Mouse (Mus musculus) neutrophil, adult 5-6 weeks (primary cell): ENCODE results near the gene Ankrd40. TPM values are rescaled to one million over a fixed set of nuclear protein-coding genes. Genes with fewer than 3 reads are reported as not detected.

Experiments
- ATAC-seq: fragments of 151-379, 151-347 bp; 2 replicates; pipeline ENCODE4 v1.8.0; 2017; ENCODE audit warnings: mild to moderate bottlenecking, moderate TSS enrichment; ENCODE audit not compliant: insufficient number of reproducible peaks, poor library complexity, low FRiP score, severe bottlenecking; ENCODE audit errors: extremely low read depth
- total RNA-seq: library from RNA; stranded (forward); fragments of 200-1000 nt; gene quantifications from 2 replicates; pipeline ENCODE4 v1.2.3, GENCODE M21; 2017

Ankrd40 gene
- total RNA-seq, 1 experiment from 2014 or later, result 68.3 TPM

- no peak for ATAC-seq
Observed at GRCm38 (mm10) chr11:94346611-94347010, 18.8 kb downstream of the Ankrd40 start.

- ATAC-seq, result no peak
Observed at GRCm38 (mm10) chr11:94347063-94347575, 19.3 kb downstream of the Ankrd40 start.

- ATAC-seq, result no peak
Observed at GRCm38 (mm10) chr11:94349839-94350238, 22.0 kb downstream of the Ankrd40 start.

GRCm38 (mm10) chr11:94350337-94350736 lies 22.5 kb downstream of the Ankrd40 start:
- no peak for ATAC-seq

GRCm38 (mm10) chr11:94351094-94351493 lies 23.3 kb downstream of the Ankrd40 start:
- no peak for ATAC-seq

GRCm38 (mm10) chr11:94355521-94356217 lies 27.9 kb downstream of the Ankrd40 start:
- no peak for ATAC-seq

- no peak for ATAC-seq
Observed at GRCm38 (mm10) chr11:94359168-94359567, 31.4 kb downstream of the Ankrd40 start.

GRCm38 (mm10) chr11:94361166-94361870 lies 33.5 kb downstream of the Ankrd40 start:
- ATAC-seq, result no peak

- ATAC-seq, result no peak
Observed at GRCm38 (mm10) chr11:94362101-94362500, 34.3 kb downstream of the Ankrd40 start.

GRCm38 (mm10) chr11:94363690-94364089 lies 35.9 kb downstream of the Ankrd40 start:
- ATAC-seq, result no peak

- no peak for ATAC-seq
Observed at GRCm38 (mm10) chr11:94365340-94365739, 37.5 kb downstream of the Ankrd40 start.

- ATAC-seq, result no peak
Observed at GRCm38 (mm10) chr11:94369981-94370380, 42.2 kb downstream of the Ankrd40 start.

- ATAC-seq, result peak; percentile 69
Observed at GRCm38 (mm10) chr11:94370809-94371208, 43.0 kb downstream of the Ankrd40 start.

- ATAC-seq, result no peak
Observed at GRCm38 (mm10) chr11:94374276-94374948, 46.6 kb downstream of the Ankrd40 start.

GRCm38 (mm10) chr11:94379061-94379460 lies 51.3 kb downstream of the Ankrd40 start:
- no peak for ATAC-seq

- ATAC-seq, result no peak
Observed at GRCm38 (mm10) chr11:94379736-94380135, 51.9 kb downstream of the Ankrd40 start.

- peak; percentile 81 for ATAC-seq
Observed at GRCm38 (mm10) chr11:94385977-94386771, 58.4 kb downstream of the Ankrd40 start.

- no peak for ATAC-seq
Observed at GRCm38 (mm10) chr11:94387756-94388155, 60.0 kb downstream of the Ankrd40 start.

GRCm38 (mm10) chr11:94389021-94389420 lies 61.2 kb downstream of the Ankrd40 start:
- ATAC-seq, result no peak
